Mouse (Mus musculus): ENCODE data around the gene Gm49380.

The Gm49380 gene

GRCm38 (mm10) chr9:44113105-44113789 lies at the start of gene Gm49380, which contains the start of gene Rnf26:
TSS of gene Gm49380 (minus strand) at chr9:44113500.
TSS of gene Rnf26 (minus strand) at chr9:44113517.
- peak; percentile 99 for DNase-seq (ENCODE audit: low read depth)

GRCm38 (mm10) chr9:44159886-44160285 lies 46.6 kb upstream of the Gm49380 start:
- DNase-seq (ENCODE audit: low read depth) = no peak

DNA sequence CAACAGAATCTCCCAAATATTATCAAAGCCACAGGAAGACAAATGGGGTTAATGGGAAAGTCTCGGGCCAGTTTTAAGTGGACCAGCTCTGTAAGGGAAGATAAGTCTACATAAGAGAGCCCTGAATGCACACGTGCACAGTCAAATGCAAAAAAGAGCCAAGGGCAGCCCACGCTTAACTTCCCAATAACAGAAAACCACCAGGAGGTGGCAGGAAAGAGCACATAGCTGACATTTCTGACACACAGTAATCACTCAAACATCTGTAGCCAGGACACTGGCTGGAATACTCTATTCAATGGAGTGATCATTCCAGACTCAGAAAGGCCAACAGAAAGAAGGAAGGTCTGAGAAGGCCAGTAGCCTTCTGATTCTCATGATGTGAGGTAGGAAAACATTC lies 34.0 kb upstream of the Gm49380 start:
- DNase-seq (ENCODE audit: low read depth) = no peak

GRCm38 (mm10) chr9:44144718-44145060 lies 31.4 kb upstream of the Gm49380 start:
- DNase-seq (ENCODE audit: low read depth) = no peak

GRCm38 (mm10) chr9:44144023-44144717 lies 30.9 kb upstream of the Gm49380 start:
- peak; percentile 38 for DNase-seq (ENCODE audit: low read depth)

- DNase-seq (ENCODE audit: low read depth) = no peak
These were observed 30.1 kb upstream of the Gm49380 start for GRCm38 (mm10) chr9:44143421-44143820.

- DNase-seq (ENCODE audit: low read depth) = no peak
These were observed 28.7 kb upstream of the Gm49380 start for GRCm38 (mm10) chr9:44141951-44142350.

DNA sequence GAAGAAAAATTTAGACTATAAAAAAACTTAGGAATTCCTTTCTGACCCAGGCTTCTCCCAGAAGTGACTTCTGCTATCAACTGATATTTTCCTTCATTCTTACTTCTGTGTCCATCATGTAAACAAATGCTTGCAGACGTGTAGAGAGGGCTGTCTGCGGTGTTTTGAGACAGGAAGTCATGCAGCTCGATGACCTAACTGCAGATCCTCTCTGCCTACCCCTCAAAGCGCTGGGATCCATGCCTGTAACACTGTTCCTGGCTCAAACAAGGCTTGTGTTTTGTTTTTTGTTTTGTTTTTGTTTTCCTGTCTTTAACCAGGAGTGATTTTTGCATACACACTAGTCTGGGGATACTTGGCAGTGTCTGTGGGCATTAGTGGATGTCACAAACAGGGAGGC lies 24.5 kb upstream of the Gm49380 start:
- peak; percentile 42 for DNase-seq (ENCODE audit: low read depth)

GRCm38 (mm10) chr9:44135731-44136411 lies 22.6 kb upstream of the Gm49380 start:
- DNase-seq (ENCODE audit: low read depth) = no peak

DNA sequence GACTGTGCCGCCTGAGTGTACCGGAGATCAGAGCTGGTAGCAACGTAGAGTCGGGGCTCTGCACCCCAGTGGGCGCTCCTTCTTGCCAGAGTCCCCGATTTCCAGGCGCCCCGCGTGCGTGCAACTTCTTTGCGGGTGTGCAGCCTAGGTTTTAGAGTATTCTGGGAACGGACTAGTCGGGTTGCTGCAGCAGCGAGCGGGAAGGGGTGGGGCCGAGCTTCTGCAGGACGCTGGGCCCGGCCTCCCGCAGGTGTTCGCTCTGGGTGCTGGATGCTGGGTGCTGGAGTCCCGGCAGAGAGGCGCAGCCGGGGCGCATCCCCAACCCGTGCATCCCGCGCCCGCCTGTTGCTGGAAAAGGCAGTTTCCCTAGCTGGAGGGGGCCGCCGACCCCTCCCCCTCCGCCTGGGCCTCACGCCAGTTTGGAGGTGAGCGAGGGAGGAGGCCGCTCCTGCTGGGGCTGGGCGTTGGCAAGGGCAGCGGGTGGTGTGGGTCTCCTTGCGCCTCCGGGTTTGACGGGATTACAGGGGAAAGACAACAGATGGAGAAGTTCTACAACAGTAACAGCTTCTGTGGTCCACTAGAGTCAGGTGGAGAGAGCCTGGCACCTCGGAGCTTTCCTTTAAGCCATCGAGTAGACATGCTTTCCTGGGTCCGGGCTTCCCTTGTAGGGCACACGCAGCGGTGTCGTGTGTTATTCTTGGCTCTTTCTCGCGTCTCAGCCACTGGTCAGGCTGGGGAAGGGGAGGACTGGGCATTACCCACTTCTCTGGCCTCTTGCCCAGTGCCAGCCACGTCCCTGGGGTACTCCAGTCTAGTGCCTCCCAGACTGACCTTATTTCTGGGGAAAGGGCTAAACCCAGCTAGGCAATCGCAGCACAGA lies 21.8 kb upstream of the Gm49380 start:
- DNase-seq (ENCODE audit: low read depth) = no peak

GRCm38 (mm10) chr9:44134101-44134850 lies 21.0 kb upstream of the Gm49380 start, which contains the start of gene Mcam:
TSS of gene Mcam (plus strand) at chr9:44134469.
- peak; percentile 60 for DNase-seq (ENCODE audit: low read depth)

DNA sequence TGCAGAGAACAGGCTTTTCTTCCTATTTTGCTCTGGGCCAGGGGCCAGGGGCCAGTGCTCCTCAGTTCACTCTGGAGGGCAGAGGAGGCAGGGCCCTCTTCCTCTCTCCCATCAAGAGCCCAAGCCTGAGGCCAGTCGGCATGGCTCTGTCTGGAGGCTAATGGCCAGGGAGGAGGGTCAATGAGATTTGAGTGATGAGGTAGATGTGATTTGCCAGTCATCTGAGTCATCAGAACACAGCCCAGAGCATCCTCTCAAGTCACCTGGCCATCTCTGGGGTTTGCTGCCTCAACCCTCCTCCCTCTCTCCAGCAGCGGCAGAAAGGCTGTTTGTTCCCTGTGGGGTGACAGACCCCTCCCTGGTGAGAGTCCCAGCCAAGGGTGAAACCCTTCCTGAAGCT lies 20.0 kb upstream of the Gm49380 start:
- DNase-seq (ENCODE audit: low read depth) = no peak

- DNase-seq (ENCODE audit: low read depth) = no peak
These were observed 18.9 kb upstream of the Gm49380 start for GRCm38 (mm10) chr9:44132200-44132599.

DNA sequence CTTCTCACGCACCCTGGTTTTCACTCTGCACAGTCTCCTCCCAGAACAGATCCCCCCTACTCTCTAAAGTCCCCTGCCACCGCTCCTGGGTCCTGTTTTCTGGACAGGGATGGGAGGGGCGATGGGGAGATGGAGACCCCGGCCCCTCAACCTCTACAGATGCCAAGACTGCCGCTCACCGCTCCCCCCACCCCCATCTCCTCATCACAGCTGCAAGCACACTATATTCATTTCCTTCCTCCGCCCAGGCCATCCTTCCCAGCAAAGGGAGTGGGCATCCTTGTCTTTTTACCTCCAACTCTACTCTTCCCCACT lies 17.9 kb upstream of the Gm49380 start:
- DNase-seq (ENCODE audit: low read depth) = no peak

DNA sequence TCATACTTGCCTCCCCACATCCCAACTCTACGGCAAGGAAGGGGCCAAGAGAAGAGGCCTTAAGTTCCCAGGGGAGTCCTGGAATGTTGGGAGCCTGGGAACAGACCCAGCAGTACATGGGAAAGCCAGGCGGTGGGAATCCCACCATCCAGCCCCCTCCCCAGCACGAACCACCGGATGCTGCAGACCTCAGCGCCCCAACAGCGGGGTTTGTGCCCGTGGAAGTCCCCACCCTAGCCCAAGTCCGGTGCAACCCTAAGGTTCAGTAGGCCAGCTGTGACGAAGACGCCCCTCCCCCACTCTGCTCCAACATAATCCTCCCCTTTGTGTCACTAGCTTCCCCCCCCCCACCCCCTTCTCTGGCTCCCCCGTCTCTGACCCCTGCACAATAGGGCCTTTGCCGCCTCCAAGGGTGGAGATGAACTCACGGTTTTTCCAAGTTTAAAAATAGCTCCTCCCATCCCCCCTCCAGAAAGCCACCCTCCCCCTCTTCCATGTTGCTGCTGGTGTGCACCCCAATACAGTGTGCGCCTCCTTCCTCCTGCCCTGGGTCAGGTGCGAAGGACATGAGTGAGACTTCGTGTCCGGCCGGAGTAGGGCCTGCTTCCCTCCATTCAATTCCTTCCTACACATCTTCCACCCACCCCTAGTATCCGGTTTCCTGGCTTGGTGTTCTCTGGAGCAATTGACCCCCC lies 17.4 kb upstream of the Gm49380 start:
- DNase-seq (ENCODE audit: low read depth) = no peak

GRCm38 (mm10) chr9:44130034-44130433 lies 16.7 kb upstream of the Gm49380 start:
- DNase-seq (ENCODE audit: low read depth) = peak; percentile 87

GRCm38 (mm10) chr9:44129633-44130032 lies 16.3 kb upstream of the Gm49380 start:
- no peak for DNase-seq (ENCODE audit: low read depth)

- DNase-seq (ENCODE audit: low read depth) = no peak
These were observed 14.1 kb upstream of the Gm49380 start for GRCm38 (mm10) chr9:44127351-44127801.

DNA sequence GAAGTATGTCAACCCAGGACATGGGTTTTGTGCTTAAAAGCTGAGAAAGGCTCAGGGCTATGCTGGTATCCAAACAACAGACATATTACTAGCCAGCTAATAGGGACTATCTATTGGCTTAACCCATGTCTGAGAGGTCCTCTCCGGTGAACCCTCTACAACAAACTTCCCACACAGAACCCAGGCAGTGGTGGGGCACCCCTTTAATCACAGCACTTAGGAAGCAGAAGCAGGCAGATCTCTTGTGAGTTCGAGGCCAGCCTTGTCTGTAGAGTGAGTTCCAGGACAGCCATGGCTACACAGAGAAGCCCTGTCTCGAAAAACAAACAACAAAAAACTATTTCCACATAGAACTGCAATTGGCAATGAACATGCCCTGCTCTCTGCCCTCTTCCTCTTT lies 13.4 kb upstream of the Gm49380 start:
- DNase-seq (ENCODE audit: low read depth) = no peak

DNA sequence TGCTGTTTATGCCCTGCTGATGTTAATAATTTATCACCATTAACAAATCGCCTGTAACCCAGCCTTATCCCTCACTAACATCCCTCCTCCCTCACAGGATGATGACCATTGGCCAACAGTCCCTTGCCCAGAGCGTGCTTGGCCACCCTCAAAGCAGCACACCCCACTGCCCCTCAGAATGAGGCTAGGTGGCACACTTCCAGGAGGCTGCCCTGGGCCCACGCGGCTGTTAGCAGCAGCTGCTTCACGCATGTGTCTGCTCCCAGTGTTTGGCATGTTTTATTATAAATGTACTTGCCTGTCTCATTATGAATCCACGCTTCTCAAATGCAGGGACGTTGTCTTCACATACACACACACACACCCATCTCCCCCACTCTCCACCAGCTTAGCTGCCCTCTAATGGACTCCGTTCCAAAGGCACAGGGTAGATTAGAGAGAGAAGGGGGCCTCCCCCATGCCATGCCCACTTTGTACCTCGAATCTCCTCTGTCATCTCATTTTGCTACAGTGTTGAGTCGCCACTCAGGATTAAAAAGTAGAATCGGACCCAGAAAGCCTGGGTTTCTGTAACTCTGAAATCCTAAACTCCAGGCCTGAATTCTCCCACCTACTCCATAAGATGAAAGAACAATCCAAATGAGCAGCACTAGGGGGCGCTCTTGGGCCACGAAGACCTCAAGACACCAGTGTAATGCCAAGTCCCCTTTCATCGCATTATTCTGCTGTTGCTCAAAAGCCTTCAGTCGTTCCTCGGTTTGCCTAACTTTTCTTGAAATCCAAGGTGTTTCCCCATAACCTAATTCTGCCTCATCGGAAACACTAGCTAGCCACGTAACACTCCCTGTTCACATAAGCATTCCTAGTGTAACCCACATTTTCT lies 12.5 kb upstream of the Gm49380 start:
- peak; percentile 91 for DNase-seq (ENCODE audit: low read depth)
